Mouse (Mus musculus): ENCODE results near the gene Ell. TPM values are rescaled to one million over a fixed set of nuclear protein-coding genes. Genes with fewer than 3 reads are reported as not detected.
A peak's percentile ranks its signal among the peaks of the same experiment; 100 is the strongest.
"Not testable (repeated sequence)": the region's sequence is repeated elsewhere in the genome, so short reads cannot be mapped to it uniquely, and the experiment has no call there.

Ell gene
- total RNA-seq, 2 experiments from 2014 or later = 11.9 to 14.6 TPM

GRCm38 (mm10) chr8:70585258-70585652, 46.0 kb downstream of the Ell start:
- peak; percentile 80 for DNase-seq
- Histone ChIP-seq H3K27ac (peak overlapping the region; percentile 72), H3K4me3 (no peak overlapping the region)
- TF ChIP-seq CTCF (IDR thresholded peaks at IDR 0.05) = peak; percentile 98
- intact Hi-C loops (cut with DNase I) = loop anchor here (2.0 to 5.0 kb wide), 3 partner anchors 24 to 63 kb away; no protein-coding TSS in a partner anchor

- H3K27ac ChIP-seq, H3K4me3 ChIP-seq, DNase-seq: not testable (repeated sequence)
- intact Hi-C loops (cut with DNase I) = loop anchor here (5.0 kb wide), 2 partner anchors 36 to 66 kb away; no protein-coding TSS in a partner anchor
Observed at GRCm38 (mm10) chr8:70587955-70588354, 48.7 kb downstream of the Ell start.

GRCm38 (mm10) chr8:70591569-70591968, 52.3 kb downstream of the Ell start:
- no peak overlapping the region for H3K27ac ChIP-seq
- no peak overlapping the region for H3K4me3 ChIP-seq
- DNase-seq = peak; percentile 16
- TF ChIP-seq CTCF (IDR thresholded peaks at IDR 0.05) = no peak
- intact Hi-C loops (cut with DNase I) = no loop called here

- peak; percentile 40 for DNase-seq
- peak overlapping the region; percentile 79 for H3K27ac ChIP-seq
- TF ChIP-seq CTCF (IDR thresholded peaks at IDR 0.05) = no peak
- intact Hi-C loops (cut with DNase I) = no loop called here
- peak overlapping the region; percentile 77; the same call in 1 of the 2 replicates for H3K4me3 ChIP-seq
Observed at GRCm38 (mm10) chr8:70593173-70593572, 53.9 kb downstream of the Ell start.

GRCm38 (mm10) chr8:70593961-70594609, 54.8 kb downstream of the Ell start, which contains the start of gene Isyna1:
Gene Isyna1 (plus strand): TSS chr8:70594373.
- Histone ChIP-seq H3K27ac (peak within 1 kb of the TSS; percentile 79), H3K4me3 (peak within 1 kb of the TSS; percentile 77)
- no peak for TF ChIP-seq CTCF (IDR thresholded peaks at IDR 0.05)
- intact Hi-C loops (cut with DNase I) = no loop called here
- peak; percentile 85 for DNase-seq

GRCm38 (mm10) chr8:70594621-70595564, 55.6 kb downstream of the Ell start:
- intact Hi-C loops (cut with DNase I) = no loop called here
- Histone ChIP-seq H3K27ac (peak overlapping the region; percentile 79), H3K4me3 (peak overlapping the region; percentile 77)
- DNase-seq = peak; percentile 44
- no peak for TF ChIP-seq CTCF (IDR thresholded peaks at IDR 0.05)

GRCm38 (mm10) chr8:70595811-70596210, 56.6 kb downstream of the Ell start:
- DNase-seq = peak; percentile 14
- H3K27ac ChIP-seq = no peak overlapping the region
- intact Hi-C loops (cut with DNase I) = no loop called here
- TF ChIP-seq CTCF (IDR thresholded peaks at IDR 0.05) = no peak
- no peak overlapping the region for H3K4me3 ChIP-seq

- Histone ChIP-seq H3K27ac (no peak overlapping the region), H3K4me3 (no peak overlapping the region)
- TF ChIP-seq CTCF (IDR thresholded peaks at IDR 0.05) = no peak
- peak; percentile 24 for DNase-seq
- intact Hi-C loops (cut with DNase I) = no loop called here
Observed at GRCm38 (mm10) chr8:70596216-70596615, 57.0 kb downstream of the Ell start.

- no peak for TF ChIP-seq CTCF (IDR thresholded peaks at IDR 0.05)
- no peak overlapping the region for H3K27ac ChIP-seq
- intact Hi-C loops (cut with DNase I) = no loop called here
- H3K4me3 ChIP-seq = no peak overlapping the region
- no peak for DNase-seq
Observed at GRCm38 (mm10) chr8:70596775-70597416, 57.6 kb downstream of the Ell start.

GRCm38 (mm10) chr8:70597417-70598272, 58.4 kb downstream of the Ell start:
- Histone ChIP-seq H3K27ac (no peak overlapping the region), H3K4me3 (peak overlapping the region; percentile 56)
- no peak for TF ChIP-seq CTCF (IDR thresholded peaks at IDR 0.05)
- intact Hi-C loops (cut with DNase I) = no loop called here
- no peak for DNase-seq

GRCm38 (mm10) chr8:70598283-70598682, 59.0 kb downstream of the Ell start:
- peak; percentile 88 for DNase-seq
- no peak overlapping the region for H3K27ac ChIP-seq
- peak overlapping the region; percentile 56 for H3K4me3 ChIP-seq
- intact Hi-C loops (cut with DNase I) = no loop called here
- TF ChIP-seq CTCF (IDR thresholded peaks at IDR 0.05) = peak; percentile 76

- Histone ChIP-seq H3K27ac (no peak overlapping the region), H3K4me3 (peak overlapping the region; percentile 56)
- TF ChIP-seq CTCF (IDR thresholded peaks at IDR 0.05) = no peak
- DNase-seq = no peak
- intact Hi-C loops (cut with DNase I) = no loop called here
Observed at GRCm38 (mm10) chr8:70598722-70599121, 59.5 kb downstream of the Ell start.
